Mouse (Mus musculus) embryo, embryonic 10 days (tissue): Measurements from ENCODE around the gene Gimd1.

Source experiments
- DNase-seq: peaks from one replicate; pipeline ENCODE4 v3.0.0-alpha.2; 2015; ENCODE audit warnings: low spot score

The Gimd1 gene

GRCm38 (mm10) chr3:132629601-132630239 lies at the start of gene Gimd1:
Gene Gimd1, plus strand, starts transcription at chr3:132629820.
- DNase-seq = no peak

GRCm38 (mm10) chr3:132581198-132581597 lies 48.4 kb upstream of the Gimd1 start:
- DNase-seq = no peak

DNA sequence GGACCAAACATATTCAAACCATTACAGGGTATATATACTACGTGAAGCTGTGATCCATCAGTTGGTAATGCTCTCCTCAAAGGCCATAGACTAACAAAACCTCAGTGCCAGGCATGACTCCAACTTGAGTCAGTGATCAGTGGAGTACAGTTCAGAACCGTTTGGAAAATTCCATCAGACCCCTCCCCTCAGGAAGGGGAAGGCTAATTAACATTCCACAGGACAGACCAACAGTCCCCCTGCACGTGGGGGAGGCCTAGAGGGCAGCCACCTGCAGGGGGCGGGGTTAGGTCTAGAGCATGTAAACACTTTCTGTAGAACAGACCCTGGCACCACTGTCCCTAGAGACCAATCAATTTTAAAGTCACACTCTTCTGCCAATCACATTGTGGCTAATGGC lies 47.3 kb upstream of the Gimd1 start:
- peak; percentile 11 for DNase-seq

- DNase-seq = no peak
Measured at GRCm38 (mm10) chr3:132585122-132585972, 44.3 kb upstream of the Gimd1 start.

- DNase-seq = no peak
Measured at GRCm38 (mm10) chr3:132588146-132588545, 41.5 kb upstream of the Gimd1 start.

- no peak for DNase-seq
Measured at GRCm38 (mm10) chr3:132590010-132590409, 39.6 kb upstream of the Gimd1 start.

DNA sequence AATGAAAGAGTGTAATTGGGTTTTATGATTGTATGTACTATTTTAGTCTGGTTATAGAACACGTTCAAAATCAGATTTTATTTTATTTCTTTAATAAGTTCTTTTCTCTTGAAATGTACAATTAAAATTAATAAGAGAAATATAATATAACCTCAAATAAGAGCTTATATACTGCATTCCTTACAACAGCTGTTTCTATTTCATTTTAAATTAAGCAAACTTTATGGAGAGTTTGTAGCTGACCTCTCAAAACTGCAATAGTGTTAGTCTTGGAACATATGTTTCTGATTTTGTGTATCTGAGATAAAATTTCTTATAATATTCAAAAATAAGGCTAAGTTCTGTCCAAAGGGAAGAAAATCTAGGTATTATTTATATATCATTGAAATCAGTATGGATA lies 39.0 kb upstream of the Gimd1 start:
- DNase-seq = no peak

- no peak for DNase-seq
Measured at GRCm38 (mm10) chr3:132628741-132629140, 879 bp upstream of the Gimd1 start.

DNA sequence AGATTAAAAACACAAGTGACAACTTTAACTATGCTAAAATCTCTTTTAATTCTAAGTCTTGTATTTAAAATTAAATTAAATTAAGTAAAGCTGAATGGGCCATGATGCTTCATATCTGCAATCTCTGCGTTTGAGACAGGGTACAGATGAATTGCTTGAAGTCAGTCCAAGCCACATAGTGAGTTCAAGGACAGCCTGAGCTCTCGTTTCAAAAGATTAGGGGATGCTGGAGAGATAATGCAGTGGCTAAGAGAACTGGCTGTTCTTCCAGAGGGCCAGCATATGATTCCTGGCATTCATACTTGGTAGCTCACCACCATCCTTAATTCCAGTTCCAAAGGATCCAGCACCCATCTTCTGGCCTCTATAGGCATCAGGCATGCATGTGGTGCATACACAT lies 3.6 kb downstream of the Gimd1 start:
- no peak for DNase-seq

- no peak for DNase-seq
Measured at GRCm38 (mm10) chr3:132637080-132637479, 7.5 kb downstream of the Gimd1 start.

- DNase-seq = no peak
Measured at GRCm38 (mm10) chr3:132644071-132644470, 14.5 kb downstream of the Gimd1 start.

DNA sequence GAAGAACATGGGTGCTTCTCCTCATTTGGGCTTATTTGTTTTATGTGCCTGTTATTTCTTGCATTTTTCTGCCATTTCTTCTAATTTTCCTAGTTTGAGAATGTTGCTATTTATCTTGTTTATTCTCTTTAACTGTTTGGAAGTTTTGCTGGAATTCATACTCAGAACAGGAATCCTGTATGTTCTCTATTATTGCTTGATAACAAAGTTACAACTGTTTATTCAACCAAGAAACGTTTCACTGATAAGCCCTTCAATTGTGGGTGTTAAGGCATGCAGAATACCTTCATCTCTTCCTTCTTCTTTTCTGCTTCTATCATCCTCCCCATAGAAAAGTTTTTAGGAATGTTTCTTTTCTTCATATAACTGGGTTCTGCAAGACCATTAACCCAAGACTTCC lies 17.2 kb downstream of the Gimd1 start:
- no peak for DNase-seq

DNA sequence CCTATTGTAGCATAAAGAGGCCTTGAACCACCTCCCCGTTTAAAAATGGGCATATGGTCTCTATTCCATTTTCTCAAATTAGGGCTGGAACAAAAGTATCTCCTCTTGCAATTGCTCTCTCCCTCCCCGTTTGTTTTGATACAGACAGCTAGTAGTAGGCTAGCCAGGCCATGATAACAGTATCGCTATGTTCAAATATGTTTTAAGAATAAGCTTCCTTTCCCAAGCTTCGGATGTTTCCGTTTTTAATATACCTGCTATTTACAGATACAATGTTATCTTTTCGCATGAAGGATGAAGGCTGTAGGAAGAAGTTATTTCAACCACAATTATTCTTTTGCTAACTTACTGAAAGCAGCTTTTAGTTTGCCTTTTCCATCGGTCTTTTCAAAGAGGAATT lies 19.7 kb downstream of the Gimd1 start:
- no peak for DNase-seq

- no peak for DNase-seq
Measured at GRCm38 (mm10) chr3:132650191-132650590, 20.6 kb downstream of the Gimd1 start.

GRCm38 (mm10) chr3:132651776-132652175 lies 22.2 kb downstream of the Gimd1 start:
- DNase-seq = no peak

DNA sequence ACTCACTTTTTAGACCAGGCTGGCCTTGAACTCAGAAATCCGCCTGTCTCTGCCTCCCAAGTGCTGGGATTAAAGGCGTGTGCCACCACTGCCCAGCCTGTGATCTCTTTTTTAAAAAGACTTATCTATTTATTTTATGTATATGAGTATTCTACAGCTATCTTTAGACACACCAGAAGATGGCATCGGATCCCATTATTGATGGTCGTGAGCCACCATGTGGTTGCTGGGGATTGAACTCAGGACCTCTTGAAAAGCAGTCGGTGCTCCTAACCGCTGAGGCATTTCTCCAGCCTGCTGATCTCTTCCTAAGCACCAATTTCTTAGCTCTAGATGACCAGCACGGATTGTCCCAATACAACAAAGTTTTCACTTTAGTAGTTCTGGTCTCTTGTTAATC lies 24.3 kb downstream of the Gimd1 start:
- DNase-seq = no peak

GRCm38 (mm10) chr3:132655955-132656354 lies 26.3 kb downstream of the Gimd1 start:
- no peak for DNase-seq

DNA sequence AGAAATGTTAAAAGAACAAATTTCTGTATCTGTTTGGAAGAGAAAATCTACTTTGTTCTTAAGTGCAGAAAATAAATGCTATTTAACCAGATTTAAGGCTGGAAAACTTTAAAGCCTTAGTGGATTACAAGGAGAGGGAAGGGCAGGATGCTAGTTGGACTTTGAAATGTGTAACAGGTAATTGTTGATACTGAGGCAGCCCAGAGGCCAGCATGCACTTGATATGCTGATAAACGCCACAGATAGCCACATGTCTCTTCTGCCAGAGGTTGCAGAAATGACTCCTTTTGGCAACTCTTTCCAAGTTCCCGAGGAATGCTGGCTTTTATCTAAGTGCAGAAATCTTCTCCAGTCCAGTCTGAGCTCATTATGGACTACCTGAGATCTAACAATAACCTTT lies 47.9 kb downstream of the Gimd1 start:
- no peak for DNase-seq

DNA sequence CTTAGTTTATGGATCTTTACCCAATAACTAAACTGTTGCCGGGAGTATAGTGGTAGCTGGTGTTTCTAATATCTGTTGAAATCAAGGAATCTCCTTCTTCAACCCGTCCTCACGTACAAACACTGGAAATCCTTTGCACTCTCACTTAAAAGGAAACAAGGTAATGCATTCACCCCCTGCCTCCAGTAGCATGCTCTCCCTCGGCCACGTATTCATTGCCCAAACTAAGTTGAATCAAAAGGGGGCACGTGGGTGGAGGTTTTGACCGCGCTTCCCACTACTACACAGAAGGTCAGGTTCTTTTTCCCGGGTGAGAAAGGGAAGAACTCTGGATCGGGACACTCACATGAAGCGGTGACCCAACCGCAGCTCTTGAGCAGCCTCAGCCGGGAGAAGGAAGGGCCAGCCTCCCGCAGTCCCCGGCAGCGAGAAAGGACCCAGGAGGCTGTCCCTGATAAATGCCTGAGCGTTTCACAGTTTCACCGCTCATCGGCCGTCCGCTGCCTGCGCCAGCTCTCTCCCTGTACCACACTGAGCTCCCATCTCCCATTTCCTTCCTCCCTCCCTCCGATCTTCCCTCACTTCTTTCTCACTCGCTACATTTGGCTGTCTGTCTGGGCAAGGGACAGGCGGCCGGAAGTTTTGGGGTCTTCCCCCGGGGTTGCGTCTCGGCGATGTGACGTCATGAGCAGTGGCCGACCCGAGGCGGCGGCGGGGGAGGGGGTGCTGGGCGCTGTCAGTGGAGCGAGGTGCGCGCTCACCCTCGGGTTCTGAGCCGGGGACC lies 54.0 kb downstream of the Gimd1 start, which contains the start of gene Tbck:
TSS of gene Tbck (plus strand) at position 698 of the 784 bp plus-strand sequence.
- peak; percentile 94 for DNase-seq

DNA sequence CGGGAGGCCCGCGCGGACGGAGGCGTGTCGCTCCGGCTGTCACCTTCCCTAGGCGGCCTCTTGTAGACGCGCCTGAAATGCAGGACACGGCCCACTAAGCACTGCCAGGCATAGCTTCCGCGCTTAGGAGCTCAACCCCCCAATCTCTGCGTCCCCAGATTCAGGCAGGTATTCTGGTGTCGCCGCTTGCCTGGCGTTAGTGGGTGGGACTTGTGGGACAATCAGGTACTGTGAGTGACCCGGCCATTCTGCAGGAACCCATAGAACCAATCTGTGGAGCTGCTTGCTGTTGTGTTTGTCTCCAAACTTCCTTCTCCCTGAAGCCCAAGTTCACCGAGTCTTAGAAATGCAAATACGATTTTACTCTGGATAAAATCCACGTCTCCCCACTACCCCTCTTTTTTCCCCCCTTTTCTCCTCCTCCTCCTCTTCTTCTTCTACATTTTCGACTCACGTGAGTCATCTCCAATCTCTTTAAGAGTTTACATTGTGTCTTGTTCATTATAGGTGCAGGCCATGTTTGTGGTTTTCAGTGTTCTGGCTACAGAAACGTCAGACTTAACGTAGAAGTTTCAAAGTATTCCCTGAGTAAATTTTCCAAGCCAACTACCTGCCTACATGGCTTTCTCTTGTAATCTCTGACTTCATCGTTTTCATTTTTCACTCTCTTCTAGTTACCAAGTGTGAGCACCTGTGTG lies 54.8 kb downstream of the Gimd1 start, which contains the start of gene Aimp1:
TSS of gene Aimp1 (minus strand) at position 140 of the 698 bp plus-strand sequence.
- no peak for DNase-seq
